8 mouse cellular contexts compared by ENCODE assay signal in genomic region chr19:22337468-22337867, GRCm38 (mm10).
A peak's percentile ranks its signal among the peaks of the same experiment; 100 is the strongest.
DNase-seq lines count a peak whose midpoint lies in the region; ATAC-seq and TF ChIP-seq lines count a peak whose summit lies in the region.

No protein-coding gene starts in this region.

- 21% methylated on average over 5 of the region's 5 CpGs for WGBS in midbrain, embryonic 14.5 days

- H3K4me3 ChIP-seq in gastrocnemius, adult 2 months = no peak overlapping the region
- no peak overlapping the region for H3K4me3 ChIP-seq in E14TG2a.4 (replicated peaks; ENCODE audit: low read length)
- no peak overlapping the region for H3K4me3 ChIP-seq in layer of hippocampus, adult 2 months
- H3K4me3 ChIP-seq in midbrain, embryonic 14.5 days (replicated peaks; ENCODE audit: low read depth, low read length) = no peak overlapping the region

- no peak overlapping the region for H3K27ac ChIP-seq in gastrocnemius, adult 2 months
- H3K27ac ChIP-seq in layer of hippocampus, adult 2 months = peak overlapping the region; percentile 5; the same call in 1 of the 2 replicates
- no peak overlapping the region for H3K27ac ChIP-seq in midbrain, embryonic 14.5 days (replicated peaks; ENCODE audit: low read depth, low read length)

- intact Hi-C loops in gastrocnemius, adult 2 months (cut with DNase I) = loop anchor here (5.0 to 10.0 kb wide), 2 partner anchors 297 to 545 kb away; no protein-coding TSS in a partner anchor

- H3K9me3 ChIP-seq in E14TG2a.4 (ENCODE audit: low read length) = no peaks in the 10 kb centered on the region
- no peaks in the 10 kb centered on the region for H3K9me3 ChIP-seq in midbrain, embryonic 14.5 days (ENCODE audit: control insufficient read depth, low read length)

- DNase-seq in gastrocnemius, adult 2 months = peak; percentile 22
- no peak for DNase-seq in gastrocnemius, postnatal 25 days
- peak; percentile 74 to 75 for DNase-seq in cerebellum, adult 18-20 months
- DNase-seq in forelimb bud, embryonic 11.5 days (ENCODE audit: low read depth, low spot score) = peak; percentile 65
- DNase-seq in layer of hippocampus, adult 2 months (ENCODE audit: low spot score in 2 of 2) = peak; percentile 65 to 69
- DNase-seq in midbrain, embryonic 14.5 days = peak; percentile 91

- H3K36me3 ChIP-seq in E14TG2a.4 (ENCODE audit: insufficient read depth, low read length) = no peaks in the 10 kb centered on the region
- H3K36me3 ChIP-seq in midbrain, embryonic 14.5 days (ENCODE audit: control insufficient read depth, insufficient read depth, low read length) = no peaks in the 10 kb centered on the region

- H3K4me1 ChIP-seq in E14TG2a.4 (replicated peaks; ENCODE audit: low read depth, low read length) = no peaks in the 10 kb centered on the region
- no peaks in the 10 kb centered on the region for H3K4me1 ChIP-seq in midbrain, embryonic 14.5 days (ENCODE audit: control insufficient read depth, insufficient read depth, low read length)

- H3K4me2 ChIP-seq in midbrain, embryonic 14.5 days (ENCODE audit: low read length) = no peak overlapping the region

- no peak; the same call in 1 of the 2 replicates for ATAC-seq in midbrain, embryonic 14.5 days (ENCODE audit: low FRiP score, low TSS enrichment)
- no peak for ATAC-seq in monocyte, adult 5-6 weeks (replicated peaks; ENCODE audit: insufficient number of reproducible peaks, low FRiP score, low TSS enrichment, poor library complexity, severe bottlenecking)

- H3K9ac ChIP-seq in midbrain, embryonic 14.5 days (replicated peaks; ENCODE audit: low read length) = no peak overlapping the region

- H3K27me3 ChIP-seq in E14TG2a.4 (ENCODE audit: insufficient read depth, low read length) = no peaks in the 10 kb centered on the region
- no peaks in the 10 kb centered on the region for H3K27me3 ChIP-seq in midbrain, embryonic 14.5 days (ENCODE audit: control insufficient read depth, insufficient read depth, low read length)

- TF ChIP-seq CTCF in gastrocnemius, adult 2 months (IDR thresholded peaks at IDR 0.05) = peak; percentile 80
- TF ChIP-seq CTCF in E14TG2a.4 (conservative IDR thresholded peaks at IDR 0.05; ENCODE audit: low read length) = peak; percentile 84
- TF ChIP-seq CTCF in layer of hippocampus, adult 2 months (conservative IDR thresholded peaks at IDR 0.05) = peak; percentile 98
